Mouse (Mus musculus) kidney, adult 10 weeks (tissue): ENCODE measurements around the gene Sla2. TPM values are rescaled to one million over a fixed set of nuclear protein-coding genes. Genes with fewer than 3 reads are reported as not detected.

ENCODE experiments used
- polyA plus RNA-seq: library from polyadenylated mRNA; stranded (reverse); fragments of 350-450 nt; fragmentation: Illumina TruSeq; extraction: RNeasy Lipid Tissue Mini Kit (QIAGEN cat#74804); gene quantifications from one replicate; pipeline ENCODE4 v1.2.3, GENCODE M21; 2014; ENCODE audit warnings: low read depth, low replicate concordance

Gene Sla2
- polyA plus RNA-seq, result not detected

GRCm38 (mm10) chr2:156887017-156887416 lies at the start of gene Sla2:
Sla2 (minus strand) TSS chr2:156887192.

GRCm38 (mm10) chr2:156862772-156863486 lies 24.1 kb downstream of the Sla2 start, which contains the start of gene Rab5if:
Rab5if (plus strand) TSS chr2:156863128.

GRCm38 (mm10) chr2:156857835-156858234 lies 29.2 kb downstream of the Sla2 start, which contains the start of gene 4930518I15Rik:
4930518I15Rik (minus strand) TSS chr2:156857946.

GRCm38 (mm10) chr2:156839319-156840191 lies 47.4 kb downstream of the Sla2 start, which contains the start of gene Tgif2:
Tgif2 (plus strand) TSS chr2:156840007.

Other genes with a start within 250 kb of the Sla2 start
- gene Myl9, start 111.8 kb downstream of the Sla2 start, polyA plus RNA-seq, result 7.4 TPM
- 0.77 TPM for gene Tgif2, start 47.2 kb downstream of the Sla2 start, polyA plus RNA-seq
- 0.81 TPM for gene 4930518I15Rik, start 29.2 kb downstream of the Sla2 start, polyA plus RNA-seq
- 150 TPM for gene Rab5if, start 24.1 kb downstream of the Sla2 start, polyA plus RNA-seq
- gene Ndrg3, start 104.9 kb upstream of the Sla2 start, polyA plus RNA-seq, result 77.1 TPM
- 7.1 TPM for gene Dsn1, start 120.0 kb upstream of the Sla2 start, polyA plus RNA-seq
- 0.32 TPM for gene Soga1, start 192.1 kb upstream of the Sla2 start, polyA plus RNA-seq
- gene Tldc2, start 199.9 kb upstream of the Sla2 start, polyA plus RNA-seq, result 0.93 TPM
- 71.0 TPM for gene Samhd1, start 248.1 kb upstream of the Sla2 start, polyA plus RNA-seq